Mouse (Mus musculus): ENCODE measurements around the gene Cdc42ep4. TPM values are rescaled to one million over a fixed set of nuclear protein-coding genes. Genes with fewer than 3 reads are reported as not detected.

Gene Cdc42ep4
- polyA plus RNA-seq, 1 experiment from 2014 or later, result 89.8 TPM

- WGBS, result 93% methylated on average over 7 of the region's 7 CpGs
- Histone ChIP-seq H3K27ac (no peak overlapping the region), H3K4me2 (no peak overlapping the region), H3K36me3 (ENCODE audit: poor library complexity, severe bottlenecking) (peaks cover 42% of the 10 kb centered on the region), H3K4me3 (no peak overlapping the region), H3K27me3 (no peaks in the 10 kb centered on the region), H3K9ac (no peak overlapping the region), H3K4me1 (peaks cover 34% of the 10 kb centered on the region), H3K9me3 (replicated peaks) (peaks cover 4% of the 10 kb centered on the region; the same call in 1 of the 2 replicates)
- ATAC-seq, result no peak
Observed at GRCm38 (mm10) chr11:113740100-113740499, 11.6 kb downstream of the Cdc42ep4 start.

- no peak overlapping the region for H3K4me2 ChIP-seq
- H3K27me3 ChIP-seq, result no peaks in the 10 kb centered on the region
- H3K4me3 ChIP-seq, result no peak overlapping the region
- H3K36me3 ChIP-seq (ENCODE audit: poor library complexity, severe bottlenecking), result peaks cover 38% of the 10 kb centered on the region
- H3K9ac ChIP-seq, result no peak overlapping the region
- 76% methylated on average over 8 of the region's 8 CpGs for WGBS
- no peak overlapping the region for H3K27ac ChIP-seq
- H3K4me1 ChIP-seq, result peaks cover 42% of the 10 kb centered on the region
- H3K9me3 ChIP-seq (replicated peaks), result peaks cover 4% of the 10 kb centered on the region; the same call in 1 of the 2 replicates
- ATAC-seq, result no peak
Observed at GRCm38 (mm10) chr11:113739213-113739612, 12.5 kb downstream of the Cdc42ep4 start.

- H3K27me3 ChIP-seq, result no peaks in the 10 kb centered on the region
- 92% methylated on average over 8 of the region's 8 CpGs for whole genome bisulfite sequencing
- no peak overlapping the region for H3K4me2 ChIP-seq
- H3K9me3 ChIP-seq (replicated peaks), result no peaks in the 10 kb centered on the region
- ATAC-seq, result no peak
- H3K4me3 ChIP-seq, result no peak overlapping the region
- H3K9ac ChIP-seq, result no peak overlapping the region
- H3K36me3 ChIP-seq (ENCODE audit: poor library complexity, severe bottlenecking), result peaks cover 27% of the 10 kb centered on the region
- no peak overlapping the region; the same call in 1 of the 2 replicates for H3K27ac ChIP-seq
- H3K4me1 ChIP-seq, result peaks cover 54% of the 10 kb centered on the region
Observed at GRCm38 (mm10) chr11:113737912-113738311, 13.8 kb downstream of the Cdc42ep4 start.

GRCm38 (mm10) chr11:113737553-113737854 is 14.2 kb downstream of the Cdc42ep4 start:
- Histone ChIP-seq H3K9me3 (replicated peaks) (no peaks in the 10 kb centered on the region), H3K27ac (no peak overlapping the region; the same call in 1 of the 2 replicates), H3K9ac (no peak overlapping the region), H3K4me1 (peaks cover 54% of the 10 kb centered on the region), H3K4me3 (no peak overlapping the region), H3K4me2 (no peak overlapping the region), H3K36me3 (ENCODE audit: poor library complexity, severe bottlenecking) (peaks cover 23% of the 10 kb centered on the region), H3K27me3 (no peaks in the 10 kb centered on the region)
- ATAC-seq, result no peak
- WGBS, result 90% methylated on average over 3 of the region's 3 CpGs

GRCm38 (mm10) chr11:113736848-113737552 is 14.7 kb downstream of the Cdc42ep4 start:
- Histone ChIP-seq H3K4me3 (no peak overlapping the region), H3K36me3 (ENCODE audit: poor library complexity, severe bottlenecking) (peaks cover 23% of the 10 kb centered on the region)
- WGBS, result 88% methylated on average over 11 of the region's 11 CpGs

GRCm38 (mm10) chr11:113735151-113735550 is 16.5 kb downstream of the Cdc42ep4 start:
- Histone ChIP-seq H3K9me3 (replicated peaks) (no peaks in the 10 kb centered on the region), H3K4me1 (peaks cover 70% of the 10 kb centered on the region), H3K4me3 (no peak overlapping the region), H3K27me3 (no peaks in the 10 kb centered on the region), H3K36me3 (ENCODE audit: poor library complexity, severe bottlenecking) (peaks cover 15% of the 10 kb centered on the region; the same call in 1 of the 2 replicates), H3K27ac (no peak overlapping the region), H3K4me2 (no peak overlapping the region), H3K9ac (no peak overlapping the region)
- ATAC-seq, result no peak
- 75% methylated on average over 6 of the region's 6 CpGs for WGBS

More at GRCm38 (mm10) chr11:113736848-113737552, 14.7 kb downstream of the Cdc42ep4 start:
- no peak for ATAC-seq
- Histone ChIP-seq H3K27ac (no peak overlapping the region), H3K27me3 (no peaks in the 10 kb centered on the region), H3K4me1 (peaks cover 57% of the 10 kb centered on the region), H3K9ac (no peak overlapping the region), H3K4me2 (no peak overlapping the region), H3K9me3 (replicated peaks) (no peaks in the 10 kb centered on the region)

- H3K4me2 ChIP-seq, result no peak overlapping the region
- peaks cover 64% of the 10 kb centered on the region for H3K4me1 ChIP-seq
- no peak overlapping the region for H3K4me3 ChIP-seq
- no peak overlapping the region for H3K27ac ChIP-seq
- WGBS, result 57% methylated on average over 6 of the region's 6 CpGs
- no peaks in the 10 kb centered on the region for H3K9me3 ChIP-seq (replicated peaks)
- ATAC-seq, result no peak
- no peaks in the 10 kb centered on the region for H3K27me3 ChIP-seq
- H3K36me3 ChIP-seq (ENCODE audit: poor library complexity, severe bottlenecking), result peaks cover 25% of the 10 kb centered on the region
- no peak overlapping the region for H3K9ac ChIP-seq
Observed at GRCm38 (mm10) chr11:113733631-113734364, 17.9 kb downstream of the Cdc42ep4 start.

GRCm38 (mm10) chr11:113731945-113732612 is 19.6 kb downstream of the Cdc42ep4 start:
- Histone ChIP-seq H3K9ac (no peak overlapping the region), H3K4me3 (no peak overlapping the region), H3K27me3 (no peaks in the 10 kb centered on the region), H3K36me3 (ENCODE audit: poor library complexity, severe bottlenecking) (peaks cover 38% of the 10 kb centered on the region), H3K4me1 (peaks cover 64% of the 10 kb centered on the region), H3K27ac (no peak overlapping the region), H3K4me2 (no peak overlapping the region), H3K9me3 (replicated peaks) (no peaks in the 10 kb centered on the region)
- WGBS, result 96% methylated on average over 10 of the region's 10 CpGs
- ATAC-seq, result no peak

- Histone ChIP-seq H3K9me3 (replicated peaks) (no peaks in the 10 kb centered on the region), H3K4me2 (no peak overlapping the region), H3K36me3 (ENCODE audit: poor library complexity, severe bottlenecking) (peaks cover 50% of the 10 kb centered on the region), H3K9ac (peak overlapping the region; percentile 4; the same call in 1 of the 2 replicates), H3K4me3 (no peak overlapping the region), H3K4me1 (peaks cover 69% of the 10 kb centered on the region), H3K27ac (no peak overlapping the region), H3K27me3 (no peaks in the 10 kb centered on the region)
- WGBS, result 76% methylated on average over 3 of the region's 3 CpGs
- ATAC-seq, result no peak
Observed at GRCm38 (mm10) chr11:113730879-113731278, 20.8 kb downstream of the Cdc42ep4 start.

- 73% methylated on average over 8 of the region's 8 CpGs for WGBS
- H3K27me3 ChIP-seq, result no peaks in the 10 kb centered on the region
- no peaks in the 10 kb centered on the region for H3K9me3 ChIP-seq (replicated peaks)
- H3K4me3 ChIP-seq, result no peak overlapping the region
- H3K9ac ChIP-seq, result no peak overlapping the region
- peaks cover 60% of the 10 kb centered on the region for H3K36me3 ChIP-seq (ENCODE audit: poor library complexity, severe bottlenecking)
- H3K27ac ChIP-seq, result no peak overlapping the region
- peaks cover 72% of the 10 kb centered on the region for H3K4me1 ChIP-seq
- ATAC-seq, result no peak
- no peak overlapping the region for H3K4me2 ChIP-seq
Observed at GRCm38 (mm10) chr11:113729917-113730316, 21.8 kb downstream of the Cdc42ep4 start.

GRCm38 (mm10) chr11:113729239-113729638 is 22.4 kb downstream of the Cdc42ep4 start:
- Histone ChIP-seq H3K4me1 (peaks cover 68% of the 10 kb centered on the region), H3K36me3 (ENCODE audit: poor library complexity, severe bottlenecking) (peaks cover 66% of the 10 kb centered on the region)
- 86% methylated on average over 21 of the region's 21 CpGs for WGBS

GRCm38 (mm10) chr11:113727992-113728391 is 23.7 kb downstream of the Cdc42ep4 start:
- Histone ChIP-seq H3K9ac (no peak overlapping the region), H3K4me1 (peaks cover 60% of the 10 kb centered on the region), H3K27me3 (no peaks in the 10 kb centered on the region), H3K4me3 (no peak overlapping the region), H3K4me2 (no peak overlapping the region), H3K27ac (peak overlapping the region; percentile 10; the same call in 1 of the 2 replicates), H3K36me3 (ENCODE audit: poor library complexity, severe bottlenecking) (peaks cover 71% of the 10 kb centered on the region), H3K9me3 (replicated peaks) (no peaks in the 10 kb centered on the region)
- WGBS, result 78% methylated on average over 6 of the region's 6 CpGs
- ATAC-seq, result no peak

More at GRCm38 (mm10) chr11:113729239-113729638, 22.4 kb downstream of the Cdc42ep4 start:
- Histone ChIP-seq H3K9me3 (replicated peaks) (no peaks in the 10 kb centered on the region), H3K4me2 (no peak overlapping the region), H3K4me3 (no peak overlapping the region), H3K27ac (no peak overlapping the region), H3K9ac (no peak overlapping the region), H3K27me3 (no peaks in the 10 kb centered on the region)
- no peak for ATAC-seq
